Mouse (Mus musculus) cerebellum, postnatal 25 days (tissue): ENCODE data around the gene Spg21.

Experiments
- DNase-seq, 2 experiments: peaks; one replicate each; pipeline ENCODE4 v3.0.0; 2021; ENCODE audit warnings: mixed read lengths in 2 of 2

Spg21 gene

DNA sequence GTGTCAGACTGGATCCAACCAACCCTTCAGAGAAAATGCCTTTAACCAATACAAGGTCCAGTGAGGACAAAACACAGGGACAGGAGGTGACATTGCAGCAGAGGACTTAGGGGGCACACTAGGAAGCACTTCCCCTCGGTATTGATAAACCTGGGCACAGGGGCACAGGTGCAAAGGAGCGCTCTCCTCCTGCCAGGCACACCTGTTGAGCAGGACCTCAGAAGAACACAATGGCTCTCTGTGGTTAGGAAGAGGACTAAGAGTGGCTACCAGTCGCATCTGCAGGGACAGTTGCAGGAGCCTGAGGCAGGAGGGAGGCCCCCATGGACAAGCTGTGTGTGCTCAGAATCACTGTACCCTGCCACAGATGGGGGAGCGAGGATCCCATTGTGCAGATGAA, 75.7 kb downstream of the Spg21 start:
- no peak for DNase-seq
